Mouse (Mus musculus) heart, embryonic 14.5 days (tissue): ENCODE measurements around the gene Ssh1. TPM values are rescaled to one million over a fixed set of nuclear protein-coding genes. Genes with fewer than 3 reads are reported as not detected.

ENCODE experiments used
- ATAC-seq: fragments of 200-750 bp; cut with Nextera tagmentation; 2 replicates; pipeline ENCODE4 v1.8.0; 2017; ENCODE audit warnings: low read depth, moderate TSS enrichment; ENCODE audit not compliant: insufficient number of reproducible peaks, insufficient read depth, low FRiP score
- H3K27ac ChIP-seq, 2 experiments: fragments of 200-500 bp in 1 of 2; fragments of 300-500 bp in 1 of 2; sonication (generic) in 1 of 2; replicated peaks in 1 of 2; 2 replicates each; pipeline ENCODE4 v1.5.1; 2012 to 2014; ENCODE audit warnings: low read depth in 2 of 2, low read length in 2 of 2, control low read depth in 1 of 2, mild to moderate bottlenecking in 1 of 2, mixed read lengths in 1 of 2; ENCODE audit not compliant: control insufficient read depth in 1 of 2, insufficient read depth in 1 of 2
- H3K27me3 ChIP-seq: fragments of 300-500 bp; sonication (generic); 2 replicates; pipeline ENCODE4 v1.6.1; 2014; ENCODE audit warnings: mild to moderate bottlenecking, low read length, control low read depth; ENCODE audit not compliant: control insufficient read depth, insufficient read depth
- H3K36me3 ChIP-seq: fragments of 300-500 bp; sonication (generic); 2 replicates; pipeline ENCODE4 v1.6.1; 2014; ENCODE audit warnings: mild to moderate bottlenecking, control low read depth, low read length, mixed read lengths; ENCODE audit not compliant: control insufficient read depth, insufficient read depth
- H3K4me1 ChIP-seq, 2 experiments: fragments of 200-500 bp in 1 of 2; fragments of 300-500 bp in 1 of 2; sonication (generic) in 1 of 2; 2 replicates each; pipeline ENCODE4 v1.6.1; 2012 to 2014; ENCODE audit warnings: low read length in 2 of 2, control low read depth in 1 of 2, mixed read lengths in 1 of 2; ENCODE audit not compliant: control insufficient read depth in 2 of 2, insufficient read depth in 2 of 2
- H3K4me2 ChIP-seq: fragments of 300-500 bp; sonication (generic); 2 replicates; pipeline ENCODE4 v1.6.1; 2014; ENCODE audit warnings: mild to moderate bottlenecking, low read length
- H3K4me3 ChIP-seq, 2 experiments: fragments of 200-500 bp in 1 of 2; fragments of 300-500 bp in 1 of 2; sonication (generic) in 1 of 2; 2 replicates each; pipeline ENCODE4 v1.5.1; 2012 to 2014; ENCODE audit warnings: low read length in 2 of 2, mild to moderate bottlenecking in 2 of 2, control low read depth in 1 of 2, low read depth in 1 of 2, moderate library complexity in 1 of 2; ENCODE audit not compliant: control insufficient read depth in 1 of 2, insufficient read depth in 1 of 2
- H3K9ac ChIP-seq: fragments of 300-500 bp; sonication (generic); 2 replicates; pipeline ENCODE4 v1.6.1; 2014; ENCODE audit warnings: mild to moderate bottlenecking, low read length
- H3K9me3 ChIP-seq: fragments of 300-500 bp; sonication (generic); 2 replicates; pipeline ENCODE4 v1.6.1; 2016; ENCODE audit warnings: low read length, control low read depth; ENCODE audit not compliant: control insufficient read depth
- WGBS: fragments of 180-500 bp; shearing (Covaris S2); extraction: QIAGEN DNeasy Blood & Tissue Kit; methylation state at CpG from one replicate; pipeline ENCODE4 v1.1.7; 2014; 5-methylcytosine and 5-hydroxymethylcytosine counted together
- polyA plus RNA-seq: library from polyadenylated mRNA; unstranded; fragments of >200 nt; fragmentation: Nextera tagmentation; extraction: Ambion mirVana; gene quantifications from 2 replicates; pipeline ENCODE4 v1.2.1, GENCODE M21; 2014

Gene Ssh1
- polyA plus RNA-seq, 1 experiment from 2014 or later: 16.4 TPM

DNA sequence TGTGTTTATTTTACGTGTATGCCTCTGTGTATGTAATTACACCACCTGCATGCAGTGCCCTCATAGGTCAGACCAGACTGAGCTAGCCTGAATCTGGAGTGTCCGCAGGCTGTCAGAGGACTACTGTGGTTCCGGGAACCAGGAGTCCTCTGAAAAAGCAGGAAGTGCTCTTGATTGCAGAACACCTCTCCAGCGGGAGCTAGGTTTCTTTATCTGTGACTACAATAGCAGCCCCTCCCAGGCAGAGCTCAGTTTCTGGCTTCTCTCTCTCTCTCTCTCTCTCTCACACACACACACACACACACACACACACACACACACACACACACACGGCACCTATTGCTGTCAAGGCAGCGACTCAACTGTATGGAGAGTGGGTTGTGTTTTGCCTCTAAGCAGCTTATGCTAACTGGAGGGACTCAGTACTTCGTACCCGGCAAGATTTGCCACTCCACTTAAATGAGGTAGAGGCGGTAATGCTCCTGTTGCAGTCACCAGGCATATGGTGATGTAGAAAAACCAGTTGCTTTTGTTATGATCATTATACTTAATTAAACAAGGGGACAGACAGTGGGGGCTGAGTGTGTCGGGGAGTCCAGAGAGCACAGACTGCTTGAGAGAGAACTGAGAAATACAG, 83.5 kb downstream of the Ssh1 start:
- H3K4me1 ChIP-seq: peaks cover 10 to 28% of the 10 kb centered on the region in 2 experiments

GRCm38 (mm10) chr5:113908592-113909441, 84.9 kb downstream of the Ssh1 start, which contains the start of gene Coro1c:
Gene Coro1c (minus strand): TSS chr5:113908758.
- H3K4me2 ChIP-seq: peak within 1 kb of the TSS; percentile 88
- peak within 1 kb of the TSS; percentile 91 to 94 for H3K27ac ChIP-seq
- peak within 1 kb of the TSS; percentile 88 for H3K9ac ChIP-seq
- H3K4me3 ChIP-seq: peak within 1 kb of the TSS; percentile 97 to 98
- no peaks in the 10 kb centered on the region for H3K9me3 ChIP-seq
- WGBS: under 1% methylated on average over 63 of the region's 68 CpGs
- H3K27me3 ChIP-seq: no peaks in the 10 kb centered on the region
- peak; percentile 86 for ATAC-seq
- no peaks in the 10 kb centered on the region for H3K36me3 ChIP-seq
- peaks cover 13 to 41% of the 10 kb centered on the region in 2 experiments for H3K4me1 ChIP-seq

More for the DNA sequence above, 83.5 kb downstream of the Ssh1 start:
- Histone ChIP-seq H3K27ac (peak overlapping the region in 1 of 2 experiments; percentile 15; a peak in 1 of 4 replicates), H3K4me2 (peak overlapping the region; percentile 29), H3K9ac (no peak overlapping the region), H3K9me3 (no peaks in the 10 kb centered on the region), H3K36me3 (no peaks in the 10 kb centered on the region), H3K27me3 (no peaks in the 10 kb centered on the region), H3K4me3 (no peak overlapping the region)
- WGBS: 26% methylated on average over 10 of the region's 10 CpGs
- ATAC-seq: no peak

DNA sequence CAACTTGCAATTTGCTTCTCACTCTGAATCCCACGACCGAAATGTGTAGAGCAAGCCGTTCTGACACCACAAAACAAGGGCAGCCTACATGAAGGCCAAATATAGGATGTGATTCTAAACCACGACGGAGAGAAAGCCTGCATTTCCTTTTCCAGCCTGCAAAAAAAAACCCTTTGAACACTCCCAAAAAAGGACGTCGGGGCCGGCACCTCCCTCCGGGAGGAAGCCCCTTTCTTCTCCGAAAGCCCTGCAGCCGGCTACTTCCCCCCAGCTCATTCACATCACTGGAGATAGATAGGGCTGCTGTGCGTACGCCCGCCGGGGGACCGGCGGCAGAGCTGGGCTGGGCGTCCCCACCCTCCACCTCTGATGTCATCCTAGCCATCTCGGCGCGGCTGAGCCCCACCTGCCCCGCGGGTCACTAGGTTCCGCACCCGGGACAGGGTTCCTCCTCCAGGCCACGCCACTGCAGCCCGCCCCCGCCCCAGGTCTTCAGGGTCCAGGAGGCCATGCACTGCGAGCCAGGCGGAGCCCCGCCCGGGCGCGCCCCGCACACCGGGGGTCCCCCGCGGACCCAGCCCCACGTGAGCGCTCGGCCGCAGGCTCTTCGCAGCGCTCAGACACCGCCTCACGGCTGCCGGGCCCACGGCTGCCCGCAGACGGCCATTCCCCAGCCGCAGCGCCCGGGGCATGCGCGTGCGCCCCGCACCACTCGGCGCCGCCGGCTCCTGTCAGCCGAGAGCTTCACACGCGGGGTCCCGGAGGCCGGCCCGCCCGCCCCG, 85.7 kb downstream of the Ssh1 start:
- ATAC-seq: peak; percentile 57
- under 1% methylated on average over 67 of the region's 69 CpGs for WGBS
- H3K4me1 ChIP-seq: peaks cover 19 to 50% of the 10 kb centered on the region in 2 experiments
- H3K9me3 ChIP-seq: no peaks in the 10 kb centered on the region
- peak overlapping the region; percentile 97 to 98 for H3K4me3 ChIP-seq
- H3K9ac ChIP-seq: peak overlapping the region; percentile 88
- peak overlapping the region; percentile 88 for H3K4me2 ChIP-seq
- H3K27me3 ChIP-seq: no peaks in the 10 kb centered on the region
- peak overlapping the region; percentile 91 to 94 for H3K27ac ChIP-seq
- no peaks in the 10 kb centered on the region for H3K36me3 ChIP-seq

DNA sequence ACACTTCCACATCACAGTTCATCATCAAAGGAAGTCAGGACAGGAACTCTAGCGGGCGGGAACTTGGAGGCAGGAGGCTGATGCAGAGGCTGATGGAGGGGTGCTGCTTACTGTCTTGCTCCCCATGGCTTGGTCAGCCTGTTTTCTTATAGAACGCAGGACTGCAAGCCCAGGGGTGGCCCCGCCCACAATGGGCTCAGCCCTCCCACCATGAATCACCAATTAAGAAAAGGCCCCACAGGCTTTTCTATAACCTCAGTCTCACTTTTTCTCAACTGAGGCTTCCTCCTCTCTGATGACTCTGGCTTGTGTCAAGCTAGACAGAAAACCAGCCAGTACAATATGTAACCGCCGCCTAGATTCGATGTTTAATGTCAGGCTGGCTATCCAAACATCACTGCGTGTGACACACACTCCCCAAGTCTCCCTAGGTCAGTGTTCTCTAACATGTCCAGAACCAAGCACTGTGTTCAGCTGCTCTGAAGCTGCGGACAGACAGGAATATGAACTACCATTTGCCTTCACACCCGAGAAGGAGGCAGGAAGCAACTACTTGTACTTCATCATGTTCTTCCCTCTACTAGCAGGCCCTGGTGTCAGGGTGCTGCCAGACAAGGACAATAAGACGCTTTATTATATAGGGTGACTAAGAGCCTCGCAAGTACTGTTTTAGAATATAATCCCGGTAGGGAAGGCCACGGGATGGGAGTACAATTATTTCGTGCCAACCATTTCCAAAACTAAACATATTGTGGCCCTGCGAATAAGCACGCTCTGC, 86.5 kb downstream of the Ssh1 start:
- H3K4me3 ChIP-seq: peak overlapping the region; percentile 97 to 98
- no peak for ATAC-seq
- peaks cover 25 to 58% of the 10 kb centered on the region in 2 experiments for H3K4me1 ChIP-seq
- H3K9ac ChIP-seq: peak overlapping the region; percentile 88
- 7% methylated on average over 17 of the region's 17 CpGs for WGBS
- no peaks in the 10 kb centered on the region for H3K36me3 ChIP-seq
- no peaks in the 10 kb centered on the region for H3K9me3 ChIP-seq
- H3K27me3 ChIP-seq: no peaks in the 10 kb centered on the region
- peak overlapping the region; percentile 91 to 94 for H3K27ac ChIP-seq
- peak overlapping the region; percentile 88 for H3K4me2 ChIP-seq

DNA sequence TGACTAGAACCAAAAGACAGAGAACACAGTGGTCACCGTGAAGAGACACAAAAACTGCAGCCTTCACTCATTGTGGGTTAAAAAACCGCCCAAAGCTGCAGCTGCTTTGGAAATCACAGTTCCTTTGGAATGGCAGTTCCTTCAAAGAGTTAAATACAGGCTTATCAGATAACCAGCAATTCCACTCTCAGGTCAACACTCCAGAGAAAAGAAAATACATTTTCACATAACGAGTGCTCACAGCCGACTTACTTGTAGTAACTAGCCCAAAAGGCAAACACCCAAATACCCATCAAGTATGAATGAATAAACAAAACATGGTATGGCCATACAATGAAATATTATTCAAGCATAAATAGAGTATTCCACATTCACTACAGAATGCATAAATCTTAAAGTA, 88.7 kb downstream of the Ssh1 start:
- ATAC-seq: no peak
- no peaks in the 10 kb centered on the region for H3K9me3 ChIP-seq
- 0 out of 2 replicates have a peak overlapping the region, but pooled peaks have one; percentile 30 for H3K9ac ChIP-seq
- no peaks in the 10 kb centered on the region for H3K36me3 ChIP-seq
- no peak overlapping the region for H3K4me3 ChIP-seq
- 21% methylated on average over 4 of the region's 4 CpGs for WGBS
- no peaks in the 10 kb centered on the region for H3K27me3 ChIP-seq
- no peak overlapping the region for H3K27ac ChIP-seq
- peak overlapping the region; percentile 88; the same call in 1 of the 2 replicates for H3K4me2 ChIP-seq
- H3K4me1 ChIP-seq: peaks cover 33 to 72% of the 10 kb centered on the region in 2 experiments

GRCm38 (mm10) chr5:113902983-113903382, 90.7 kb downstream of the Ssh1 start:
- H3K9ac ChIP-seq: no peak overlapping the region
- no peak overlapping the region for H3K27ac ChIP-seq
- H3K27me3 ChIP-seq: no peaks in the 10 kb centered on the region
- peaks cover 30 to 87% of the 10 kb centered on the region in 2 experiments for H3K4me1 ChIP-seq
- 64% methylated on average over 5 of the region's 5 CpGs for WGBS
- no peak overlapping the region for H3K4me2 ChIP-seq
- H3K4me3 ChIP-seq: no peak overlapping the region
- H3K9me3 ChIP-seq: no peaks in the 10 kb centered on the region
- ATAC-seq: no peak
- H3K36me3 ChIP-seq: no peaks in the 10 kb centered on the region
